Mouse (Mus musculus) ES-Bruce4 (cell line): ENCODE measurements around the gene Ank2. TPM values are rescaled to one million over a fixed set of nuclear protein-coding genes. Genes with fewer than 3 reads are reported as not detected.
A peak's percentile ranks its signal among the peaks of the same experiment; 100 is the strongest.
"Not testable (repeated sequence)": the region's sequence is repeated elsewhere in the genome, so short reads cannot be mapped to it uniquely, and the experiment has no call there.

Experiments used
- H3K27ac ChIP-seq: 2 replicates; pipeline ENCODE4 v1.5.1; 2012; ENCODE audit warnings: low read length, inconsistent platforms; ENCODE audit not compliant: insufficient read depth
- H3K27me3 ChIP-seq: 2 replicates; pipeline ENCODE4 v1.6.1; 2012; ENCODE audit warnings: mild to moderate bottlenecking, low read length, inconsistent platforms; ENCODE audit not compliant: control insufficient read depth, poor library complexity, insufficient read depth, severe bottlenecking
- H3K36me3 ChIP-seq: 2 replicates; pipeline ENCODE4 v1.6.1; 2012; ENCODE audit warnings: inconsistent platforms, mild to moderate bottlenecking, low read length, moderate library complexity; ENCODE audit not compliant: control insufficient read depth, poor library complexity, insufficient read depth, severe bottlenecking
- H3K4me1 ChIP-seq: one replicate; pipeline ENCODE4 v1.8.1; 2011; ENCODE audit warnings: low read length; ENCODE audit not compliant: control insufficient read depth, insufficient read depth
- H3K4me3 ChIP-seq: 2 replicates; pipeline ENCODE4 v1.5.1; 2011; ENCODE audit warnings: low read depth, mild to moderate bottlenecking, low read length
- H3K9ac ChIP-seq: 2 replicates; pipeline ENCODE4 v1.6.1; 2012; ENCODE audit warnings: low read depth, mild to moderate bottlenecking, inconsistent platforms; ENCODE audit not compliant: poor library complexity, severe bottlenecking
- H3K9me3 ChIP-seq: replicated peaks from 2 replicates; pipeline ENCODE4 v1.6.1; 2012; ENCODE audit warnings: mild to moderate bottlenecking, low read length, inconsistent platforms; ENCODE audit not compliant: control insufficient read depth, poor library complexity, insufficient read depth, severe bottlenecking
- CTCF ChIP-seq: IDR thresholded peaks from one replicate; pipeline ENCODE4 v1.8.1; 2011; ENCODE audit warnings: low read depth, low read length
- EP300 ChIP-seq: IDR thresholded peaks from 2 replicates; pipeline ENCODE4 v1.6.1; 2011; ENCODE audit warnings: low read depth, low read length; ENCODE audit not compliant: insufficient read depth
- POLR2A ChIP-seq: IDR thresholded peaks from one replicate; pipeline ENCODE4 v1.8.1; 2011; ENCODE audit warnings: low read length; ENCODE audit not compliant: insufficient read depth
- polyA plus RNA-seq: library from polyadenylated mRNA; stranded (reverse); fragments of >200 nt; gene quantifications from 2 replicates; pipeline ENCODE4 v1.2.4, GENCODE M21; 2011; ENCODE audit warnings: low read depth; ENCODE audit not compliant: missing spikeins, insufficient read depth, insufficient read length

Ank2 gene
- polyA plus RNA-seq, 1 experiment: 29.9 TPM

- Histone ChIP-seq H3K36me3 (no peaks in the 10 kb centered on the region), H3K9me3 (no peaks in the 10 kb centered on the region), H3K27me3 (peaks cover 4% of the 10 kb centered on the region; the same call in 1 of the 2 replicates), H3K9ac (peak overlapping the region; percentile 45), H3K4me1 (no peaks in the 10 kb centered on the region), H3K27ac (no peak overlapping the region), H3K4me3 (peak overlapping the region; percentile 62)
- TF ChIP-seq POLR2A (no peak), EP300 (no peak), CTCF (no peak)
Observed at GRCm38 (mm10) chr3:127498197-127498741, 881 bp downstream of the Ank2 start.

DNA sequence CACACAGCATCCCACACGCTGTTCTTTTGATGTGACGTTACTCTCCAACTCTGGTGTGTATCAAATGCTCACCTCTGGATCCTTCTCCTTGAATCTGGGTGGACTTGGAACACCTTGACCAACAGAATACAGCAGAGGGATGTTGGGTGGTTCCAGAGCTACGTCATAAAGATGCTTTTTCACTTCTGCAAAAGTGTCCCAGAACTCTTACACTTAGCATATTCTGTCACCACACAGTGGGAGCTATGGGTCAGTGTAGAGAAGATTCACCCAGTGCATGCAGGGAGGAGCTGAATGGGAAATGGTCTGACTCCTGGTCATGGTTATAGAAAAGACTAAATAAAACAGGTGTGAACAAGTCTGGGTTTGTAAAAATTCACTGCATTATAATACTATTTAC is 6.5 kb downstream of the Ank2 start:
- Histone ChIP-seq H3K4me3 (no peak overlapping the region), H3K36me3 (no peaks in the 10 kb centered on the region), H3K9me3 (no peaks in the 10 kb centered on the region), H3K4me1 (no peaks in the 10 kb centered on the region), H3K27ac (no peak overlapping the region), H3K9ac (no peak overlapping the region), H3K27me3 (no peaks in the 10 kb centered on the region)
- no peak for TF ChIP-seq EP300

- Histone ChIP-seq H3K27me3 (no peaks in the 10 kb centered on the region), H3K36me3 (no peaks in the 10 kb centered on the region), H3K4me3 (no peak overlapping the region), H3K27ac (no peak overlapping the region), H3K4me1 (no peaks in the 10 kb centered on the region), H3K9ac (no peak overlapping the region), H3K9me3 (no peaks in the 10 kb centered on the region)
- TF ChIP-seq POLR2A (no peak), EP300 (no peak), CTCF (no peak)
Observed at GRCm38 (mm10) chr3:127487302-127487701, 11.8 kb downstream of the Ank2 start.

GRCm38 (mm10) chr3:127485174-127485573 is 14.0 kb downstream of the Ank2 start:
- no peak overlapping the region for H3K27ac ChIP-seq
- no peaks in the 10 kb centered on the region for H3K36me3 ChIP-seq
- TF ChIP-seq EP300 (no peak), POLR2A (no peak), CTCF (no peak)
- H3K4me1 ChIP-seq: no peaks in the 10 kb centered on the region
- H3K9ac ChIP-seq: no peak overlapping the region
- H3K4me3 ChIP-seq: no peak overlapping the region
- H3K9me3 ChIP-seq: no peaks in the 10 kb centered on the region
- H3K27me3 ChIP-seq: no peaks in the 10 kb centered on the region

DNA sequence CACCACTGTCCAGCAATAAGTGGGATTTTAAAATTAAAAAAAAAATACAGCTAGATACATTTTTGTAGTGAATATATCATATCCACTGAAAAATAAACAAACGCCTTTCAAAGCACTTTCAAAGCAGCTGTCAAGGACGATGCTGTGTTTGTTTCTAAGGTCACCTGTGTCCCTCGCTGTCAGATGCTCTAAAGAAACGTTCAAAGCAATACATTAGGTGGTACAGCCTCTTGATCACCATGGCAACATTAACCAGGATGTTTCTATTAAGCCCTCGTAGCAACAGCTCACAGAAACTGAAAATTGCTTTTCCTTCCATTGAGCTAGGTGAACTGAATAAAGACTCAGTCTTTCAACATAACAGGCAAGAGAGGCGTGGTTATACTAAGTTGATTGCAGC is 17.5 kb downstream of the Ank2 start:
- no peaks in the 10 kb centered on the region for H3K9me3 ChIP-seq
- H3K36me3 ChIP-seq: no peaks in the 10 kb centered on the region
- no peak overlapping the region for H3K9ac ChIP-seq
- H3K4me1 ChIP-seq: no peaks in the 10 kb centered on the region
- TF ChIP-seq CTCF (no peak), POLR2A (no peak), EP300 (no peak)
- no peak overlapping the region for H3K27ac ChIP-seq
- H3K4me3 ChIP-seq: no peak overlapping the region
- H3K27me3 ChIP-seq: no peaks in the 10 kb centered on the region

DNA sequence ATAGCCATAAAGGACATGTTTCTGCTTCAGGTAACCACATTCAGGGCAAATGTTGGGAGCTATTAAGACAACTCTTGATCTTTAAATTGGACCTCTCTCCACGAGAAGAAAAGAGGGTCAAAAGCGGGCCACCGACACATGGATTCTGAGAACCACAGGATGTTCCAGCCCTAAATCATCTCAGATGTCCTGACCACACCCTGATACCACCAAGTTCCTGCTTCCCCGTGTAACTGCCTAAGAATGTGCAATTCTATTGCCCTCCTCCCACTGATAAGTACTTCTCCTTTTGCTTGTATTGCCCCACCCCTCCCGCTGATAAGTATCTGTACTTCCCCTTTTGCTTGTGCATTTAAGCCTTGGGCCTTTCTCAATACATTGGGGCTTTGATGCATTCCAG is 18.8 kb downstream of the Ank2 start:
- not testable (repeated sequence) for H3K27ac ChIP-seq, H3K4me3 ChIP-seq, H3K4me1 ChIP-seq, H3K27me3 ChIP-seq, H3K36me3 ChIP-seq, H3K9me3 ChIP-seq, H3K9ac ChIP-seq
